Mouse (Mus musculus): ENCODE data around the gene Vmn2r77. TPM values are rescaled to one million over a fixed set of nuclear protein-coding genes. Genes with fewer than 3 reads are reported as not detected.
"Not testable (repeated sequence)": the region's sequence is repeated elsewhere in the genome, so short reads cannot be mapped to it uniquely, and the experiment has no call there.

Gene Vmn2r77
- not detected for total RNA-seq (2022)

DNA sequence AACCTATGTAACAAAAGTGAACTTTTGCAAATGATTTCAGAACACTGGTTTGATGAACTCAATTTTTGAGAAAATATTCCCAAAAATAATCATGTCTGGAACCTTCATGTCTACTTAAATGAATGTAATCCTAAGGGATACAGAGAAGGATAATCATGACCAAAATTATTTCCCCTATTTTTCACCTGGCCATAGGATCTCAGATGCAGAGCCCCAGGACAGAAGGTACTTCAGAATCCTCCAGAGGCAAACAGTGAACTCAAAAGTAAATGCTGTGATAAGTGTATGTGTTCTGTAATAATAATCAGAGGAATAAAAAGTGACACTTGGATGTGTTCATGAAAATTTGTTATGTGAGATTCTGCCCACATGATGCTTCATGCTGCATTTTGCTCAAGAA lies at the start of gene Vmn2r77:
Gene Vmn2r77, plus strand, starts transcription at position 301 of the 400 bp plus-strand sequence.
- no peak for DNase-seq

- DNase-seq = no peak
Observed at GRCm38 (mm10) chr7:86760751-86761150, 34.1 kb upstream of the Vmn2r77 start.

- no peak for DNase-seq
Observed at GRCm38 (mm10) chr7:86764628-86765027, 30.2 kb upstream of the Vmn2r77 start.

DNA sequence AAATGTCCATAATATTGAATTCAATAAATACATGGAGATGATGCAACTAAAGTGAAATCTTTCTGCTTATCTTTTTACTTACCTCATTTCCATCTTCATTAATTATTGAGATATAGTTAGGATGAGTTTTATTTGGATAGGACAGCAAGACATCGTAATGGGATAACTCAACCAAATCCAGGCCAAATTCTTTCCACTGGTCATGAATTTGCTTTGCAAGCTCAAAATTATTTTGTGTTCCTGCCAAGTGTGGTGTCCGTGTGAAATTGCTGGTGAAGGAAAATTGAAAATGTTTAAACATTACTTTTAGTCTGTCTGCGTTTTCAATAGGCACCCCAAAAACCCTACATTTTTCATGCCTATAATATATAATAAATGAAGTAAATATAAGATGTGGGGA lies 23.2 kb upstream of the Vmn2r77 start:
- DNase-seq = no peak

GRCm38 (mm10) chr7:86775617-86776325 lies 19.1 kb upstream of the Vmn2r77 start, which contains the start of gene Folh1:
Gene Folh1 (minus strand): TSS chr7:86775943.
- DNase-seq = no peak

DNA sequence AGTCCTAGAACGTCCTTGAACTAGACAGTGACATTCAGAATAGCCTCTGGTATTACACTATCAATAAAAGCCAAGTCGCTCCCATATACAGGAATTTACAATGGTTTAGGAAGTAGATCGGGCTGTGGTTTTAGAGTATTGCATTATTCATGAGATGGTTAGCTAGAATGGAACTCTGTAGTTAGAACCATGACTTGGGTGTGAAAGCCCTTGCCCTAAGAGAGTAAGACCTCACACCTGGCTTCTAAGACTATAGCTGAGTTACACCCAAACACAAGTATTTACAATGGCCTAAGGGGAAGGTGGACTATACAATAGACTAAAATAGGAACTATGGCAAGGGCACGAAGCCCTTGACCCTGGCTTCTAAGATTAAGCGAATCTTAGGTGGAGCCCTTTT lies 20.4 kb downstream of the Vmn2r77 start:
- not testable (repeated sequence) for DNase-seq

DNA sequence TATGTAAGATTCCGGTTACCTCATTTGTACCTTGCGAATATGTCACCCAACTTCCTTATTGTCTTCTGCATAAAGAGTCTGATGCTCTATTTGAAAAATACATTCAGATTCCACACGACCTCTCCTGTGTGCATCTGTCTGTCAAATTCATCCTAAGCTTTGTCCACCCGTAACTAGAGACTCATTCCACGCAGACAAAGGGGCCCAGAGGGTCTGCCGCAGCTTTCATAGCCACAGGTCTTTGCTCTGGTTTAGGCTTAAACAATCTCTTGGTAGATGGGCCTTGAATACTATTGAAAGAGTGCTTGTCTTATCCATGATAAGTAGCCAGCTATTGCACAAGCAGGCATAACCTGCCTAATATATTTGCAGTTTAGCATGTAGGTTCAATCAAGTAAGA lies 20.9 kb downstream of the Vmn2r77 start:
- DNase-seq = not testable (repeated sequence)

DNA sequence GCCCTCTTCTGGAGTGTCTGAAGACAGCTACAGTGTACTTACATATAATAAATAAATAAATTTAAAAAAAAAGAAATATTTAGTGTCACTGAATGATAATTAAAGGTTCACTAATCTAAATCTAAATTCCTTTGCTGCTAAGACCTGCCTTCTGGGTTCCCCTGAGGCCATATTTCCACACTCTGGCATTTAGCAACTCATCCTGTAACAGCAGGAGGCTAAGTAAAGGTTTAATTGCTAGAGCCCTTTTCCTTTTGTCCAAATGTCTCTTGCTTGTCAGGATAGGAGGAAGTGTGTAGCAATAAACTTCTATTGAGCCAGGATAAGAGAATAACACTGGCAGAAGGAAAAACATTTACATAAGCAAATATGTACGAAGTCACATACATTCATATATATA lies 21.6 kb downstream of the Vmn2r77 start:
- DNase-seq = no peak

Other genes starting within 250 kb of the Vmn2r77 start
- gene Olfr295, start 211.2 kb upstream of the Vmn2r77 start, total RNA-seq (2022) = not detected
- gene Olfr294, start 178.4 kb upstream of the Vmn2r77 start, total RNA-seq (2022) = not detected
- gene Olfr293, start 146.0 kb upstream of the Vmn2r77 start, total RNA-seq (2022) = not detected
- gene Olfr292, start 106.7 kb upstream of the Vmn2r77 start, total RNA-seq (2022) = not detected
- 1 to 10 TPM; 1.2 to 2.8 (median 1.9) TPM for gene Folh1, start 19.1 kb upstream of the Vmn2r77 start, total RNA-seq (2022)
- gene Vmn2r78, start 120.1 kb downstream of the Vmn2r77 start, total RNA-seq (2022) = not detected
- not detected for gene Vmn2r79, start 201.1 kb downstream of the Vmn2r77 start, total RNA-seq (2022)

Data from adrenal gland, adult 8-10 months (tissue).